Mouse (Mus musculus) embryonic facial prominence, embryonic 15.5 days (tissue): Measurements from ENCODE around the gene Hk1. TPM values are rescaled to one million over a fixed set of nuclear protein-coding genes. Genes with fewer than 3 reads are reported as not detected.

Experiments
- ATAC-seq: fragments of 200-750 bp; cut with Nextera tagmentation; 2 replicates; pipeline ENCODE4 v1.8.0; 2017; ENCODE audit warnings: low read depth, moderate TSS enrichment; ENCODE audit not compliant: insufficient number of reproducible peaks, low FRiP score, low TSS enrichment
- H3K27ac ChIP-seq: fragments of 300-500 bp; sonication (generic); replicated peaks from 2 replicates; pipeline ENCODE4 v1.5.1; 2015; ENCODE audit warnings: mild to moderate bottlenecking, inconsistent platforms
- H3K27me3 ChIP-seq: fragments of 300-500 bp; sonication (generic); 2 replicates; pipeline ENCODE4 v1.6.1; 2015; ENCODE audit warnings: inconsistent platforms
- H3K36me3 ChIP-seq: fragments of 300-500 bp; sonication (generic); 2 replicates; pipeline ENCODE4 v1.6.1; 2015; ENCODE audit warnings: mild to moderate bottlenecking, inconsistent platforms
- H3K4me1 ChIP-seq: fragments of 300-500 bp; sonication (generic); 2 replicates; pipeline ENCODE4 v1.6.1; 2015; ENCODE audit warnings: inconsistent platforms
- H3K4me2 ChIP-seq: fragments of 300-500 bp; sonication (generic); replicated peaks from 2 replicates; pipeline ENCODE4 v1.6.1; 2015; ENCODE audit warnings: mild to moderate bottlenecking, inconsistent platforms
- H3K4me3 ChIP-seq: fragments of 300-500 bp; sonication (generic); replicated peaks from 2 replicates; pipeline ENCODE4 v1.5.1; 2015; ENCODE audit warnings: mild to moderate bottlenecking, inconsistent platforms
- H3K9ac ChIP-seq: fragments of 300-500 bp; sonication (generic); 2 replicates; pipeline ENCODE4 v1.6.1; 2015; ENCODE audit warnings: inconsistent platforms
- H3K9me3 ChIP-seq: fragments of 300-500 bp; sonication (generic); replicated peaks from 2 replicates; pipeline ENCODE4 v1.6.1; 2016; ENCODE audit warnings: inconsistent platforms
- WGBS: fragments of 180-500 bp; shearing (Covaris S2); methylation state at CpG from one replicate; pipeline ENCODE4 v1.1.7; 2015; 5-methylcytosine and 5-hydroxymethylcytosine counted together
- polyA plus RNA-seq: library from polyadenylated mRNA; unstranded; fragments of >200 nt; fragmentation: Nextera tagmentation; extraction: Ambion mirVana; gene quantifications from 2 replicates; pipeline ENCODE4 v1.2.1, GENCODE M21; 2015

Gene Hk1
- polyA plus RNA-seq, 1 experiment from 2014 or later, result 40.9 TPM

DNA sequence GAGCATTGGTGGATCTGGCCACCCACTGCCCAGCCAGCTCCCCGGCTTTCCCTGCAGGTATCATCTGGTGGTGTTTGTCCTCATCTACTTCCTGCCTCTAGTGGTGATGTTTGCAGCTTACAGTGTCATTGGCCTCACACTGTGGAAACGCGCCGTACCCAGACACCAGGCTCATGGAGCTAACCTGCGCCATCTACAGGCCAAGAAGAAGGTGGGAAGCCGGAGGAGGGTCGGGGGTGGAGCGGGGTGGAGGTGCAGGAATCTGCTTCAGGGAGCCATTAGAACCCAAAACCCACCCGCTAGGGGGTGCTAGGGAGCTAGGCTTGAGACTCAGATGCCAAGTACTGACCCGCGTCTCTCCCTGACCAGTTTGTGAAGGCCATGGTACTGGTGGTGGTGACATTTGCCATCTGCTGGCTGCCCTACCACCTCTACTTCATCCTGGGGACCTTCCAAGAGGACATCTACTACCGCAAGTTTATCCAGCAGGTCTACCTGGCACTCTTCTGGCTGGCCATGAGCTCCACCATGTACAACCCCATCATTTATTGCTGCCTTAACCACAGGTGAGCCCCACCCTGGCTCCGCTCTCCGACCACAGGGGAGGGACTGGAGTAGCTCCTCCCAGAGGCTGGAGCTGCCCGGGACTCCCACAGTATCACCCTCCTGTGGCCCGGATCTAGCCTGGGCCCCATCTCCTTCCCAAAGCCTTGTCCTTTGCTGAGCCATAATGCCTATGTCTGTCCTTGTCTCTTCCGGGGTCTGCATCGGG, 118.4 kb downstream of the Hk1 start:
- H3K36me3 ChIP-seq, result no peaks in the 10 kb centered on the region
- H3K4me2 ChIP-seq, result no peak overlapping the region
- H3K4me1 ChIP-seq, result no peaks in the 10 kb centered on the region; the same call in 1 of the 2 replicates
- H3K27me3 ChIP-seq, result no peaks in the 10 kb centered on the region
- no peaks in the 10 kb centered on the region for H3K9me3 ChIP-seq
- H3K9ac ChIP-seq, result no peak overlapping the region
- H3K4me3 ChIP-seq, result no peak overlapping the region
- H3K27ac ChIP-seq, result no peak overlapping the region
- 14% methylated on average over 18 of the region's 18 CpGs for WGBS
- peak; percentile 64 for ATAC-seq

- no peak overlapping the region for H3K9ac ChIP-seq
Observed at GRCm38 (mm10) chr10:62258298-62258697, 121.4 kb downstream of the Hk1 start.

GRCm38 (mm10) chr10:62252496-62253235, 127.0 kb downstream of the Hk1 start:
- no peak overlapping the region for H3K9ac ChIP-seq
- no peaks in the 10 kb centered on the region for H3K27me3 ChIP-seq
- H3K27ac ChIP-seq, result no peak overlapping the region
- H3K9me3 ChIP-seq, result no peaks in the 10 kb centered on the region
- peaks cover 9% of the 10 kb centered on the region for H3K4me1 ChIP-seq
- H3K36me3 ChIP-seq, result no peaks in the 10 kb centered on the region
- WGBS, result 88% methylated on average over 27 of the region's 27 CpGs
- ATAC-seq, result no peak
- no peak overlapping the region for H3K4me2 ChIP-seq
- H3K4me3 ChIP-seq, result no peak overlapping the region

More at GRCm38 (mm10) chr10:62258298-62258697, 121.4 kb downstream of the Hk1 start:
- ATAC-seq, result no peak
- WGBS, result 86% methylated on average over 5 of the region's 5 CpGs
- H3K36me3 ChIP-seq, result no peaks in the 10 kb centered on the region
- no peaks in the 10 kb centered on the region for H3K27me3 ChIP-seq
- H3K27ac ChIP-seq, result no peak overlapping the region
- H3K4me1 ChIP-seq, result no peaks in the 10 kb centered on the region; the same call in 1 of the 2 replicates
- H3K9me3 ChIP-seq, result no peaks in the 10 kb centered on the region
- H3K4me3 ChIP-seq, result no peak overlapping the region
- no peak overlapping the region for H3K4me2 ChIP-seq

GRCm38 (mm10) chr10:62252000-62252488, 127.7 kb downstream of the Hk1 start, which contains the start of gene Tacr2:
Gene Tacr2 (plus strand): TSS chr10:62252438.
- Histone ChIP-seq H3K4me1 (peaks cover 10% of the 10 kb centered on the region), H3K9me3 (no peaks in the 10 kb centered on the region), H3K27me3 (no peaks in the 10 kb centered on the region), H3K36me3 (no peaks in the 10 kb centered on the region), H3K4me3 (no peak within 1 kb of the TSS), H3K4me2 (no peak within 1 kb of the TSS), H3K27ac (no peak within 1 kb of the TSS), H3K9ac (no peak within 1 kb of the TSS)
- no peak for ATAC-seq
- 67% methylated on average over 12 of the region's 12 CpGs for WGBS

- H3K9me3 ChIP-seq, result no peaks in the 10 kb centered on the region
- ATAC-seq, result 0 out of 2 replicates have a peak, but pooled peaks have one; percentile 65
- H3K4me3 ChIP-seq, result no peak overlapping the region
- WGBS, result 35% methylated on average over 8 of the region's 8 CpGs
- H3K4me1 ChIP-seq, result peaks cover 10% of the 10 kb centered on the region
- H3K9ac ChIP-seq, result no peak overlapping the region
- H3K27me3 ChIP-seq, result no peaks in the 10 kb centered on the region
- no peaks in the 10 kb centered on the region for H3K36me3 ChIP-seq
- H3K27ac ChIP-seq, result no peak overlapping the region
- no peak overlapping the region for H3K4me2 ChIP-seq
Observed at GRCm38 (mm10) chr10:62247815-62248214, 131.9 kb downstream of the Hk1 start.

- Histone ChIP-seq H3K27ac (no peak overlapping the region), H3K4me1 (peaks cover 8% of the 10 kb centered on the region), H3K36me3 (no peaks in the 10 kb centered on the region), H3K27me3 (no peaks in the 10 kb centered on the region), H3K9ac (no peak overlapping the region), H3K4me2 (no peak overlapping the region), H3K4me3 (no peak overlapping the region), H3K9me3 (no peaks in the 10 kb centered on the region)
- ATAC-seq, result no peak
- 55% methylated on average over 3 of the region's 3 CpGs for WGBS
Observed at GRCm38 (mm10) chr10:62247156-62247555, 132.6 kb downstream of the Hk1 start.

- Histone ChIP-seq H3K27me3 (no peaks in the 10 kb centered on the region), H3K27ac (no peak overlapping the region), H3K4me1 (peaks cover 7% of the 10 kb centered on the region; the same call in 1 of the 2 replicates), H3K4me2 (no peak overlapping the region), H3K9me3 (no peaks in the 10 kb centered on the region), H3K9ac (no peak overlapping the region), H3K36me3 (no peaks in the 10 kb centered on the region), H3K4me3 (no peak overlapping the region)
- ATAC-seq, result no peak
- WGBS, result 89% methylated on average over 9 of the region's 9 CpGs
Observed at GRCm38 (mm10) chr10:62244067-62244466, 135.6 kb downstream of the Hk1 start.

GRCm38 (mm10) chr10:62242896-62243295, 136.8 kb downstream of the Hk1 start:
- H3K4me3 ChIP-seq, result no peak overlapping the region
- no peak overlapping the region for H3K9ac ChIP-seq
- no peak for ATAC-seq
- no peak overlapping the region for H3K4me2 ChIP-seq
- H3K36me3 ChIP-seq, result no peaks in the 10 kb centered on the region
- H3K27me3 ChIP-seq, result no peaks in the 10 kb centered on the region
- no peak overlapping the region for H3K27ac ChIP-seq
- H3K4me1 ChIP-seq, result peaks cover 4% of the 10 kb centered on the region; the same call in 1 of the 2 replicates
- H3K9me3 ChIP-seq, result no peaks in the 10 kb centered on the region
- WGBS, result 48% methylated on average over 13 of the region's 13 CpGs

- Histone ChIP-seq H3K4me2 (no peak overlapping the region), H3K9ac (no peak overlapping the region), H3K36me3 (no peaks in the 10 kb centered on the region), H3K9me3 (no peaks in the 10 kb centered on the region), H3K27ac (no peak overlapping the region), H3K4me1 (no peaks in the 10 kb centered on the region), H3K27me3 (no peaks in the 10 kb centered on the region), H3K4me3 (no peak overlapping the region)
- no peak for ATAC-seq
- WGBS, result 69% methylated on average over 10 of the region's 10 CpGs
Observed at GRCm38 (mm10) chr10:62242358-62242757, 137.3 kb downstream of the Hk1 start.

DNA sequence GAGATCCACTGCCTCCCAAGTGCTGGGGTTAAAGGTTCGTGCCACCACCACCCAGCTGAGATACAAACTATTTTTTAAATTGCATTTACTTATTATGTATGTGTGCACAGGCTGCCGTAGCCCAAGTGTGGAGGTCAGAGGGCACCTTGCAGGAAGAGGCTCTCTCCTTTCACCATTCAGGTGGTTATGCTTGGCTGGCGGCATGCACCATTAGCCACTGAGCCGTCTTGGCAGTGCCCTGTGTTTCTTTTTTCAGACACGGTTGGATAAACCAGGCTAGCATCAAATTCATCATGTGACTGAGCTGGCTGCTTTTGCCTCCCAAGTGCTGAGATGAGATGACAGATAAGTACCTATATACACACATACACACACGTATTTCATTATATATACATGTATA, 140.4 kb downstream of the Hk1 start:
- no peaks in the 10 kb centered on the region for H3K4me1 ChIP-seq
- no peaks in the 10 kb centered on the region for H3K36me3 ChIP-seq
- 45% methylated on average over 6 of the region's 6 CpGs for WGBS
- ATAC-seq, result no peak
- H3K4me2 ChIP-seq, result no peak overlapping the region
- H3K27ac ChIP-seq, result no peak overlapping the region
- no peaks in the 10 kb centered on the region for H3K9me3 ChIP-seq
- H3K27me3 ChIP-seq, result no peaks in the 10 kb centered on the region
- no peak overlapping the region for H3K4me3 ChIP-seq
- no peak overlapping the region for H3K9ac ChIP-seq

GRCm38 (mm10) chr10:62238688-62239087, 141.0 kb downstream of the Hk1 start:
- Histone ChIP-seq H3K4me2 (no peak overlapping the region), H3K27ac (no peak overlapping the region), H3K4me1 (no peaks in the 10 kb centered on the region), H3K4me3 (no peak overlapping the region), H3K27me3 (no peaks in the 10 kb centered on the region), H3K9me3 (no peaks in the 10 kb centered on the region), H3K9ac (no peak overlapping the region), H3K36me3 (no peaks in the 10 kb centered on the region)
- 89% methylated on average over 3 of the region's 3 CpGs for WGBS
- no peak for ATAC-seq
